In the genomic region with DNA sequence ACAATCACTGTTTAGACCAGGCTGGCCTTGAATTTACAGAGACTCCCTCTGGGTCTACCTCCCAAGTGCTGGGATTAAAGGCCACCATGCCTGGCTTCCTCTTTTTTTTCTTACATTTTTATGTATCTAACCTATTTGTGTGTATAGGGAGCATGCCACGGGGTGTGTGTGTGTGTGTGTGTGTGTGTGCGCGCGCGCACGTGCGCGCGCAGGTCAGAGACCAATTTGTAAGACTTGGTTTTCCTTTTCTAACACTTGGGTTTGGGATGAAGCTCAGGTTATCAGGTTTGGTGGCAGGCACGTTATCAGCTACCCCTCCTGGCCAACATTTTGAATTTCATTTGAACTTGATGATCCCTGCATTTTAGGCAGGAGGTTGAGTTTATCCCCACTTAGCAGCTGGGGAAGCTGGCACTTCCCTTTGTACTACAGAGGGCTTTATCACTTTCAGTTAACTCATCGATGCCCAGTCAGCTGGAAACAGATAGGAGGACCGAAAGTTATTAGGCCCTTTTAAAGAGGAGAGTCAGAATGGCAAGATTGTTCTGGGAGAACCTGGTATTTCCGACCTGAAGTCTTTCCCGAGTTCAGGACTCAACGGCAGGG, we compare ENCODE assay signal across 25 mouse cellular contexts. TPM values are rescaled to one million over a fixed set of nuclear protein-coding genes. Genes with fewer than 3 reads are reported as not detected.
"Had no signal": no experiment of that assay in that cellular context is flagged by ENCODE, and none has a peak within 500 bp of the region (broad histone marks: within the 10 kb centered on the region; RNA-seq: fewer than 3 reads in every experiment).

No protein-coding gene starts in this region.

- H3K36me3 ChIP-seq: heart, embryonic 10.5 days; heart, embryonic 12.5 days; hindbrain, embryonic 10.5 days; limb, embryonic 13.5 days; limb, embryonic 15.5 days had no signal

- H3K9ac ChIP-seq: heart, embryonic 12.5 days; hindbrain, embryonic 12.5 days; hindbrain, embryonic 14.5 days; limb, embryonic 13.5 days; limb, embryonic 15.5 days had no signal

- H3K27ac ChIP-seq: gastrocnemius, adult 2 months; heart, embryonic 10.5 days; hindbrain, embryonic 10.5 days; hindbrain, embryonic 12.5 days; hindbrain, embryonic 14.5 days; layer of hippocampus, adult 2 months; limb, embryonic 13.5 days; limb, embryonic 15.5 days had no signal

- H3K4me2 ChIP-seq: heart, embryonic 12.5 days; hindbrain, embryonic 12.5 days; hindbrain, embryonic 14.5 days; limb, embryonic 13.5 days; limb, embryonic 15.5 days had no signal

- DNase-seq: gastrocnemius, adult 2 months; gastrocnemius, postnatal 10 days; gastrocnemius, postnatal 25 days; heart, adult 18-20 months; heart, postnatal 10 days; heart, postnatal 4 days; kidney, adult 11 months; kidney, adult 2 months; kidney, adult 9 months; kidney, postnatal 10 days; kidney, postnatal 25 days; kidney, postnatal 4 days; layer of hippocampus, postnatal 36 days; left cerebral cortex, postnatal 4 days had no signal

- H3K4me3 ChIP-seq: gastrocnemius, adult 2 months; heart, embryonic 10.5 days; heart, embryonic 12.5 days; hindbrain, embryonic 10.5 days; hindbrain, embryonic 12.5 days; layer of hippocampus, adult 2 months; limb, embryonic 13.5 days; limb, embryonic 15.5 days had no signal

- H3K27me3 ChIP-seq: hindbrain, embryonic 12.5 days had no signal

- ATAC-seq: hindbrain, embryonic 16.5 days; intestine, embryonic 16.5 days had no signal

- H3K4me1 ChIP-seq: heart, embryonic 12.5 days; limb, embryonic 13.5 days had no signal

- H3K9me3 ChIP-seq: heart, embryonic 10.5 days; limb, embryonic 13.5 days; limb, embryonic 15.5 days had no signal

RNA-seq across cellular contexts. Expression of a gene that starts 48.9 kb away (rescaled TPM):
- total RNA-seq: granulocyte monocyte progenitor cell, adult 5-6 weeks had no signal
